Mouse (Mus musculus) embryonic fibroblast, embryonic 13.5 days (primary cell): ENCODE results near the gene Itga9. TPM values are rescaled to one million over a fixed set of nuclear protein-coding genes. Genes with fewer than 3 reads are reported as not detected.

ENCODE experiments used
- H3K27ac ChIP-seq: 2 replicates; pipeline ENCODE4 v1.5.1; 2012; ENCODE audit warnings: low read length, control low read depth, inconsistent platforms; ENCODE audit not compliant: insufficient read depth
- H3K4me1 ChIP-seq: 2 replicates; pipeline ENCODE4 v1.6.1; 2011; ENCODE audit warnings: low read length; ENCODE audit not compliant: control insufficient read depth, insufficient read depth
- H3K4me3 ChIP-seq: 2 replicates; pipeline ENCODE4 v1.5.1; 2011; ENCODE audit warnings: mild to moderate bottlenecking, control low read depth, low read length; ENCODE audit not compliant: insufficient read depth
- CTCF ChIP-seq: IDR thresholded peaks from 2 replicates; pipeline ENCODE4 v1.5.1; 2011; ENCODE audit warnings: mild to moderate bottlenecking, control low read depth, low read length, moderate library complexity, borderline replicate concordance; ENCODE audit not compliant: insufficient read depth
- POLR2A ChIP-seq: IDR thresholded peaks from 2 replicates; pipeline ENCODE4 v1.6.1; 2011; ENCODE audit warnings: low read depth, mild to moderate bottlenecking, control low read depth, low read length, moderate library complexity
- polyA plus RNA-seq: library from polyadenylated mRNA; stranded (reverse); fragments of >200 nt; gene quantifications from 2 replicates; pipeline ENCODE4 v1.2.4, GENCODE M21; 2011; ENCODE audit warnings: low read depth; ENCODE audit not compliant: missing spikeins, insufficient read length

The Itga9 gene
- polyA plus RNA-seq, 1 experiment = 22.9 TPM

DNA sequence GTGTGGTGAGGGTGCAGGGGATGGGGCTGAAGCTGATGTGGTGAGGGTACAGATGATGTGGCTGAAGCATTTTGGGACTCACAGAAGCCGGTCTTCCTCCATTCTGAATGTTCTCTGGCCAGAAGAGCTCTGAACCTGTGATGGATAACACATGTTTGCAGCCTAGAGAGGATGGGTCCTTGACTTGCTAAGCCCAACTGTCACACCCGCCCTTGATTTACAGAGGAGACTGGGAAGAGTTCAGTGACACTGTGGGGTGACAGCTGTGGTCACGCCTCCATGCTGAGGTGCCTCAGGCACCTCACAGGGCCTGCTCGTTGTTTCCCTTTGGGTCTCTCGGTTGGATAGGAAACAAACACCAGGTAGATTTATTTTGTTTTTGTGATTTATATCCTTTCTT lies 238.5 kb downstream of the Itga9 start:
- H3K27ac ChIP-seq = no peak overlapping the region
- no peak overlapping the region for H3K4me3 ChIP-seq
- TF ChIP-seq CTCF (no peak), POLR2A (no peak)
- H3K4me1 ChIP-seq = no peaks in the 10 kb centered on the region

DNA sequence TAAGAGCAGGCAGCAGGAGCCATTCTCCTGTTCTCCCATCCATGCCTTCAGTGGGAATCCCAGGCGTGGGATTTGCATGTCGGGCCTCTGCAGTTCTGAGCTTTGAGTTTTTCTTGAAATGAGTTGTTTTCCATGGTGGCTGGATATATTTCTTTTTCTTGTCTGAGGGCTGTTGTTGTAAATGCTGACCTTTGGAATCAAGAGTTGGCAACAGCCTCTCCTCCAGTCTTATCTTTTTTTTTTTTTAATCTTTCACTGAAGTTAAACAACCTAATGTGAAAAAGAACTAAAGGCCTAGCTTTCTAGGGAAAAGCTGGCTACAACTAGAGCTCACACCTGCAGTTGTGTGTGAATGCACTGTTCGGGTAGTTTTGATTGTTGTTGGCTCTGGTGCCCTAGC lies 240.3 kb downstream of the Itga9 start:
- H3K27ac ChIP-seq = no peak overlapping the region
- H3K4me3 ChIP-seq = no peak overlapping the region
- no peaks in the 10 kb centered on the region for H3K4me1 ChIP-seq
- TF ChIP-seq POLR2A = no peak
- TF ChIP-seq CTCF = no peak

DNA sequence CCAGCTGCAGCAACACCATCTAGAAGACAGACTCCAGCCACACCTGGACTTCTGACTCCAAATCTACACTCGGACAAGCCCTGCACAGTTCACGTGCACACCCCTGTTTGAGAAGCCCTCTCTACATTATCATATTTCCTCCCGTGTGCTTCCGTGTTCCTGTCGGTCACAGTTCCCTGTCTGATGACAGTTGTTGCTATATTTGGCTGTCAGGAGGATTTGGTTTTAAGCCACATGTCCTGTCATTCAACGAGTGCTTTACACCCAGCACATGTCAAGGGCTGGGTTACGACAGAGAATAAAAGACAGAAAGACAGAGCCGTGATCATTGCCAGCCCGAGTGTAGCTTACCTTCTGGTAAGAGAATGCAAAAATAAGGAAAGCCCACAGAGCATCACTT lies 250.2 kb downstream of the Itga9 start:
- H3K27ac ChIP-seq = no peak overlapping the region
- no peak overlapping the region for H3K4me3 ChIP-seq
- TF ChIP-seq CTCF (no peak), POLR2A (no peak)
- no peaks in the 10 kb centered on the region for H3K4me1 ChIP-seq

DNA sequence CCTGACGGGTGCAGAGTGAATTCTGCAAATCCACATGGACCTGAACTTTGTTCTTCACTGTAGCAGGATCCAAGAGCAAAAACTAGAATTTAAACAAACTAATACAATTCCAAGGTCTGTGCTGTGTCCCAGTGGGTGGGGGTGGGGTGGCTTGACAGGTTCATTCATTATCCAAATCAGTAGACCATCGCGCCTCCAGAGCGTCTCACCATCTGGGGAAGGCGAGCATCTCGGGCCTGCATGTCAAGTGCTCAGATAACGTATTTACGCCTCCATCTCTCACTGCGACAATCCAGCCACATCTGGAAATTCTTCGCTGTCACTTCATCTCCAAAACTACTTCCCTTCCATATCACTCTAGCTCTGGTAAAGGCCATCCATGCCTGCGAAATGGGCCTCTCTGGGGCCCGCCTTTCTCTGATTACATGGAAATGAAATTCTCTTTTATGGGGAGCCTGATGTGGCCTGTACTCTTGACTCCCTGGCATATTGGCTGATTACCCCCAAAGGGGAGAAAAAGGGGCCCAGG lies 254.2 kb downstream of the Itga9 start:
- TF ChIP-seq POLR2A (no peak), CTCF (no peak)
- Histone ChIP-seq H3K27ac (no peak overlapping the region), H3K4me1 (no peaks in the 10 kb centered on the region), H3K4me3 (no peak overlapping the region)

DNA sequence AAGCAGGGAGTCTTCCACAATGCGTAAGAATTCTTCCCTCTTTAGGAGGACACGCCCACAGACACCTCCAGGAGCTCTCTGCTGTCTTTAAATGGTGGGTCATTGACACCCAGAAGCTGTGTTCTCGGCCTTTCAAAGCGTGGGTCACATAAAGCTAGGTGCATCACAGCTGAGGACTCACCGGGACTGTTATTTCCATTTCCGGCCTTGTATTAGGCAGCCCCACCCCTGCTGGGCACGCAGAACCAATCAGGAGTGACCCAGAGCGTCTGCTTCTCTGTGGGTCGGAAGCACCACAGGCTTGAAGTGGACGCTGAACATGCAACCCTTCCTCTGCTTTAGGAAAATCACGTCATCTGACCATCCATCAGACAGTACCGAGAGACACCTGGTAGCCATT lies 255.7 kb downstream of the Itga9 start:
- no peaks in the 10 kb centered on the region for H3K4me1 ChIP-seq
- H3K4me3 ChIP-seq = no peak overlapping the region
- TF ChIP-seq POLR2A (no peak), CTCF (no peak)
- no peak overlapping the region for H3K27ac ChIP-seq

DNA sequence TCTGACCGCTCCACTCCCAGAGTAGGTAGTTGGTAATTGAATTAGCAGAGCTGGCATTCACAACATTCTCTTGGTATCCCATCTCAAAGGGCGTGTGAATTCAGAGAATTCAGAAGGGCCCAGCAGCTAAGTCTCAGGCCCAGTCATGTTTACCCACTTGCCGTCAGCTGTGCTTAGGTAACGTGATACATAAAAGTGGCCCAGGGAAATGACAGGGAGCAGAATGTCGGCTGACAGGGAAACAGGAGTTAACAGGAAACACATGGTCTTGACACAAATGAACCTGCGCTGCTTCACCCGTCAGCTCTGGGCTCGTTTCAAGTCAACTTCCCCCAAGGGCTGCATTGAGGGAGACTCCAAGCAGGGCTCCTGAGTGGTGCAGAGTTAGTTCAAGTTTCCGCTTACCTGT lies 256.4 kb downstream of the Itga9 start:
- Histone ChIP-seq H3K4me1 (no peaks in the 10 kb centered on the region), H3K27ac (no peak overlapping the region), H3K4me3 (no peak overlapping the region)
- TF ChIP-seq POLR2A = no peak
- TF ChIP-seq CTCF = no peak

DNA sequence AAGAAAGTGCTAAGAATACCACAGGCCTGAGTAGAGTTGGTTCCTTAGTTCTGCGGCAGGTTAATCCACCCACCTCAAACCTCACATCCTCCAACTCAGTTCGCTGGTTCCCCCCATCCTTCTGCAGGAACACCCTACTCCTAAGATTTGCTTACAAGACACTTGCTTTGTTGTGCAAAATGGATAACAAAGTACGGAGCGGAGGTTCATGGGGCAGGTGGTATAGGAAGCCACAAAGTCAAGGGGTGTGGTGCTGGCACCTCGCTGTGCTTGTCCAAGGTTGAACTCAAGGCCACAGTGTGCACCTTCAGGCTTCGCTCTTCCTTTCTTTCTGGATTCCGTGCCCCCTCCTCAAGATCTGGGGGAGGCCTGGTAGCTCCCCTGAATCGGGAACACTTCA lies 257.0 kb downstream of the Itga9 start:
- Histone ChIP-seq H3K4me3 (no peak overlapping the region), H3K4me1 (no peaks in the 10 kb centered on the region), H3K27ac (no peak overlapping the region)
- TF ChIP-seq CTCF (no peak), POLR2A (no peak)

DNA sequence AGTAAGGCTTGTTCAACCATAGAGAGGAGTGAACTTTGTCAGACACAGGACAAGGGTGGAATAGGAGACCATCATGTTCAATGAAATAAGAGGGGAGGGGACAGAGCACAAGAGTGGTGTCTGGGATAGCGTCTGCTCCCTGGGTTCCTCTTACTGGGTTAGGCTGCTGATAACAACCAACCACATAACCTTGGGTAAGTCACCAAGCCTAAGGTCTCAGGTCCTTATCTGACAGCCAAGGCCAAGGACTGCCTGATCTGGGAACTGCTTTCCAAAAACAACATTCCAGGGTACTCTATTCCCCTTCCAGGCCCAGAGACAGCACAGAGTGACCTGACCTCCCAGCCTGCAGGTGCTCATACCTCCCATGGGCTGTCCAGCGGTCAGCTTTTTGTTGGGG lies 260.5 kb downstream of the Itga9 start:
- Histone ChIP-seq H3K4me3 (no peak overlapping the region), H3K27ac (no peak overlapping the region), H3K4me1 (no peaks in the 10 kb centered on the region)
- TF ChIP-seq POLR2A (no peak), CTCF (no peak)

DNA sequence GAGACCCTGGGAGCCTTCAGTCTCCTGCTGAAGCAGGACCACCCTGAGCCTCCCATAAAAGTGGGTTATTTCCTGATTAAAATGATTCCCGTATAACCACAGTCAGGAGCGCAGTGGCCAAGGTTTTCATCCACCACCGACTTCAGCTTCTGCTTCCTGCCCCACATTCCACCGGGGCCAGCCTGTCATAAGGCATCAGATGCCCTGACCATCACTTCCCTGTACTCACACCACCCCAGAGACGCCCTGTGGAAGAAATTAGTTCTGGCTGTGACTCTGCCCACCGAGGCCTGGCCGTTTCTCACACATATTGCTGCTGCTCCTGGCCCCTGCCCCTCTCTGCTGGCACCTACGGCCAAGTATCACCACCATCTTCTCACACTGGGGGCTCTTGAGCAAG lies 261.4 kb downstream of the Itga9 start:
- H3K4me3 ChIP-seq = no peak overlapping the region
- TF ChIP-seq POLR2A (no peak), CTCF (no peak)
- H3K4me1 ChIP-seq = no peaks in the 10 kb centered on the region
- H3K27ac ChIP-seq = no peak overlapping the region

DNA sequence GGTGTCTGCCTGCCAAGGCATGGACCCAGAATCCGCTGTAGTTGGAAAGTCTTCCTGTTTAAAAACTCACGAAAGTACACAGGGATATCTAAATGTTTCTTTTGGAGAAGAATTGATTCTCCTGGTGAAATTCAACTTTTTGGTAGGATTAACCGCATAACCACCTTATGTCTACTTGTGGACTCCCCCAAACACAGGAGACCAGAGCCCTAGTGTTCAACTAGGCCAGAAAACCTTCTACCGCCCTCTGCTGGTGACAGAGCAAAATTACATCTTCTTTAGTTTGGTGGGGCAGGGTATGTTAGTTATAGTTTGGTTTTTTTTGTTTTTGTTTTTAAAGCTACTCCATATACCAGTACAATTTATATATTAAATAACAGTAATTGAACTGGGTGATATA lies 264.6 kb downstream of the Itga9 start:
- TF ChIP-seq POLR2A = no peak
- no peak for TF ChIP-seq CTCF
- Histone ChIP-seq H3K27ac (no peak overlapping the region), H3K4me1 (no peaks in the 10 kb centered on the region), H3K4me3 (no peak overlapping the region)

DNA sequence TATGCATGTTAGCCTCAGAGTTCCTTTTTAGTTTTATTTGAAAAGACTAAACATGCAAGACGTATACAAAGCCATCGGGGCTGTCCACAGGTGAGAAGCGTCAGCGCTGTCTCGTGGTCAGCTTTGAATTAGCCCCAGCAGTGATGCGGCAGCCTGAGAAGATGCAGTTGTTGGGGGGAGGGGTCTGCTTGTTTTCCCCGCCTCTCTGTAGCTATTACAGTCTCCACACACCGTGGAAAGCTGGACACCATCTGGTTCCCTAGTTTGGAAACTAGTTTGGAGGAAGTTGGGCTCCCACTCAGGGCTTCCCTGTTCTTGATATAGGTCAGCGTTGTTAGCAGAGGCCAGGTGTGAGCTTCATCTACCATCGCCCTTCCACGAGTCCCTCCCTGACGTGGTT lies 266.5 kb downstream of the Itga9 start:
- Histone ChIP-seq H3K4me1 (no peaks in the 10 kb centered on the region), H3K27ac (no peak overlapping the region), H3K4me3 (no peak overlapping the region)
- TF ChIP-seq POLR2A = no peak
- no peak for TF ChIP-seq CTCF
